Mouse (Mus musculus) ES-Bruce4 (cell line): ENCODE data around the gene Ltbp2.

Experiments
- CTCF ChIP-seq: IDR thresholded peaks from one replicate; pipeline ENCODE4 v1.8.1; 2011; ENCODE audit warnings: low read depth, low read length
- POLR2A ChIP-seq: IDR thresholded peaks from one replicate; pipeline ENCODE4 v1.8.1; 2011; ENCODE audit warnings: low read length; ENCODE audit not compliant: insufficient read depth

DNA sequence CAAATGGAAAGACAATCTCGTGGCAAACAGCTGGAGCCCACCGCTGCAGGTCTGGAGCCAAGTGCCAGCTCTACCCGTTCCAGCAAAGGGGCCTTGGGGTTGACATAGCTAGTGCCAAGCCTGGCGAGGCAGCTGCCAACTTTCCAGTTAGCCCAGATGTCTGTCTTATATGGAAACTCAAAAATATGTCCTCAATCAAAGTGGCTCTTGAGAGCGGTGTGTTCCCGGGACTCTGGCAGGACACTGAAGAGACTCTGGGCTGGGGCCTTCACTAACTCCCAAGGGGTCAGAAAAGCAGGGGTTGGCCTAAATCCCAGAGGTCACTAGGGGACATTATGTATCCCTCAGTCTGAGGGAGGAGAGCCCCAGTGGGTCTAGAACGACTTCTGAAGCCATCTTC is 52.7 kb downstream of the Ltbp2 start:
- TF ChIP-seq POLR2A (no peak), CTCF (no peak)
